Mouse (Mus musculus) limb, embryonic 13.5 days (tissue): ENCODE data around the gene Atxn1. TPM values are rescaled to one million over a fixed set of nuclear protein-coding genes. Genes with fewer than 3 reads are reported as not detected.

Source experiments
- ATAC-seq: fragments of 200-750 bp; cut with Nextera tagmentation; 2 replicates; pipeline ENCODE4 v1.8.0; 2017; ENCODE audit warnings: low read depth, moderate number of reproducible peaks, moderate TSS enrichment; ENCODE audit not compliant: low FRiP score
- H3K27ac ChIP-seq: fragments of 300-500 bp; sonication (generic); 2 replicates; pipeline ENCODE4 v1.5.1; 2015; ENCODE audit warnings: inconsistent platforms, mild to moderate bottlenecking, moderate library complexity
- H3K27me3 ChIP-seq: fragments of 300-500 bp; sonication (generic); 2 replicates; pipeline ENCODE4 v1.6.1; 2015; ENCODE audit warnings: mild to moderate bottlenecking, inconsistent platforms
- H3K36me3 ChIP-seq: fragments of 300-500 bp; sonication (generic); 2 replicates; pipeline ENCODE4 v1.6.1; 2015; ENCODE audit warnings: inconsistent platforms, mild to moderate bottlenecking, moderate library complexity
- H3K4me1 ChIP-seq: fragments of 300-500 bp; sonication (generic); 2 replicates; pipeline ENCODE4 v1.6.1; 2015; ENCODE audit warnings: inconsistent platforms
- H3K4me2 ChIP-seq: fragments of 300-500 bp; sonication (generic); replicated peaks from 2 replicates; pipeline ENCODE4 v1.6.1; 2015; ENCODE audit warnings: inconsistent platforms, mild to moderate bottlenecking, moderate library complexity
- H3K4me3 ChIP-seq: fragments of 300-500 bp; sonication (generic); 2 replicates; pipeline ENCODE4 v1.5.1; 2015; ENCODE audit warnings: moderate library complexity, mild to moderate bottlenecking, inconsistent platforms
- H3K9ac ChIP-seq: fragments of 300-500 bp; sonication (generic); 2 replicates; pipeline ENCODE4 v1.6.1; 2015; ENCODE audit warnings: mild to moderate bottlenecking, inconsistent platforms
- H3K9me3 ChIP-seq: fragments of 300-500 bp; sonication (generic); 2 replicates; pipeline ENCODE4 v1.6.1; 2016; ENCODE audit warnings: inconsistent platforms
- WGBS: fragments of 180-500 bp; shearing (Covaris S2); methylation state at CpG from one replicate; pipeline ENCODE4 v1.1.7; 2015; 5-methylcytosine and 5-hydroxymethylcytosine counted together
- polyA plus RNA-seq: library from polyadenylated mRNA; unstranded; fragments of >200 nt; fragmentation: Nextera tagmentation; extraction: Ambion mirVana; gene quantifications from 2 replicates; pipeline ENCODE4 v1.2.1, GENCODE M21; 2015

The Atxn1 gene
- polyA plus RNA-seq, 1 experiment from 2014 or later = 6.0 TPM

GRCm38 (mm10) chr13:45633918-45634317 lies 330.9 kb downstream of the Atxn1 start:
- no peak overlapping the region; the same call in 1 of the 2 replicates for H3K27ac ChIP-seq
- H3K27me3 ChIP-seq = no peaks in the 10 kb centered on the region
- H3K4me3 ChIP-seq = no peak overlapping the region
- H3K36me3 ChIP-seq = no peaks in the 10 kb centered on the region
- ATAC-seq = no peak
- no peak overlapping the region for H3K9ac ChIP-seq
- H3K9me3 ChIP-seq = no peaks in the 10 kb centered on the region
- no peak overlapping the region for H3K4me2 ChIP-seq
- H3K4me1 ChIP-seq = peaks cover 8% of the 10 kb centered on the region

GRCm38 (mm10) chr13:45632133-45632532 lies 332.7 kb downstream of the Atxn1 start:
- Histone ChIP-seq H3K4me3 (no peak overlapping the region), H3K27ac (no peak overlapping the region), H3K9me3 (no peaks in the 10 kb centered on the region), H3K27me3 (no peaks in the 10 kb centered on the region), H3K4me2 (no peak overlapping the region), H3K4me1 (peaks cover 14% of the 10 kb centered on the region), H3K9ac (no peak overlapping the region), H3K36me3 (no peaks in the 10 kb centered on the region)
- no peak for ATAC-seq
- WGBS = 81% methylated on average over 3 of the region's 3 CpGs

DNA sequence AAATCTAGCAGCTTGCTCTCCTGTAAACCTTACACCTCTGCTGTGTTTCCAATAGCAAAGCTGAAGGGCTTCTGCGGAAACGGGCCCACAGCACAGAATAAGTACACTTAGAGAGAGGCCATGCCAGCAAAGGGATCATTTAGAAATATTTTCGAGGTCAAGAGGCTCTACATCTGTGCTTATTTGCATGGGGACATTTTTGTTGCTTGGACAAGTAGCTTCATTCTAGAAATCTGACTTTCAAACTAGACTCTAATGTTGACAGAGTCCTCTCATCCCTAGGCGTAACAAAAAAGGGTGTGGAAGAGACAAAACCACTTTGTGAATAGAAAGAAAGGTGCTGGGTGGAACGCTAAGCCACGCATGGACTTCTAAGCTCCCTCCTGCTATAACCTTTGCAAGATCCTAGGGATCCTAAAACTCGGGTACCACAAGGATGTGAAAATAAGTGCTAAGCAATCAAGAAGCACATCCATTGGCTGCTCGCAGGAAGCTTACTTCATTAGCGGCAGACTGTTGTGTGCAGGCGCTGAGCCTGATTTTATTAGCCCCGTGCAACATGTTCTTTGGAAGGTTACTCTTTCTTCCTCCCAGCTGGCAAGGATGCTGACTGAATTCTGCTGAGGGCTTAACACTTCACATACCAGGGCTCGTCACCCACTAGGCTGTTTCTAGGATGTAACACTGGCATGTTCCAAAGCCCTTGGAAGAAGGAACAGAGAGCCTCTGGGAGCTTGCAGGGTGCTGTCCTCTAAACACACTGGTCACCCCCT lies 334.1 kb downstream of the Atxn1 start:
- no peaks in the 10 kb centered on the region for H3K36me3 ChIP-seq
- H3K9ac ChIP-seq = no peak overlapping the region
- H3K4me3 ChIP-seq = no peak overlapping the region
- no peak for ATAC-seq
- no peaks in the 10 kb centered on the region for H3K9me3 ChIP-seq
- H3K4me1 ChIP-seq = peaks cover 14% of the 10 kb centered on the region
- no peak overlapping the region for H3K27ac ChIP-seq
- WGBS = 51% methylated on average over 12 of the region's 12 CpGs
- H3K4me2 ChIP-seq = no peak overlapping the region
- H3K27me3 ChIP-seq = no peaks in the 10 kb centered on the region

- WGBS = 78% methylated on average over 1 of the region's 1 CpGs
- H3K4me1 ChIP-seq = peaks cover 14% of the 10 kb centered on the region
- H3K9ac ChIP-seq = no peak overlapping the region
- no peak overlapping the region for H3K27ac ChIP-seq
- ATAC-seq = no peak
- no peaks in the 10 kb centered on the region for H3K27me3 ChIP-seq
- H3K9me3 ChIP-seq = no peaks in the 10 kb centered on the region
- no peak overlapping the region for H3K4me2 ChIP-seq
- H3K36me3 ChIP-seq = no peaks in the 10 kb centered on the region
- H3K4me3 ChIP-seq = no peak overlapping the region
These were observed 335.1 kb downstream of the Atxn1 start for GRCm38 (mm10) chr13:45629750-45630149.

- H3K4me2 ChIP-seq = no peak overlapping the region
- WGBS = 71% methylated on average over 8 of the region's 8 CpGs
These were observed 336.5 kb downstream of the Atxn1 start for GRCm38 (mm10) chr13:45628341-45628740.

GRCm38 (mm10) chr13:45627206-45627751 lies 337.5 kb downstream of the Atxn1 start:
- Histone ChIP-seq H3K4me2 (no peak overlapping the region), H3K27me3 (no peaks in the 10 kb centered on the region), H3K9me3 (no peaks in the 10 kb centered on the region), H3K4me1 (peaks cover 14% of the 10 kb centered on the region), H3K9ac (no peak overlapping the region), H3K4me3 (no peak overlapping the region), H3K27ac (no peak overlapping the region), H3K36me3 (no peaks in the 10 kb centered on the region)
- ATAC-seq = no peak
- 72% methylated on average over 8 of the region's 8 CpGs for WGBS

More at GRCm38 (mm10) chr13:45628341-45628740, 336.5 kb downstream of the Atxn1 start:
- Histone ChIP-seq H3K27me3 (no peaks in the 10 kb centered on the region), H3K27ac (no peak overlapping the region), H3K4me1 (peaks cover 14% of the 10 kb centered on the region), H3K9ac (no peak overlapping the region), H3K36me3 (no peaks in the 10 kb centered on the region), H3K9me3 (no peaks in the 10 kb centered on the region), H3K4me3 (no peak overlapping the region)
- no peak for ATAC-seq

GRCm38 (mm10) chr13:45625740-45626139 lies 339.1 kb downstream of the Atxn1 start:
- H3K4me1 ChIP-seq = peaks cover 7% of the 10 kb centered on the region
- H3K27ac ChIP-seq = no peak overlapping the region
- no peak overlapping the region for H3K4me3 ChIP-seq
- WGBS = 94% methylated on average over 5 of the region's 5 CpGs
- no peaks in the 10 kb centered on the region for H3K9me3 ChIP-seq
- H3K4me2 ChIP-seq = no peak overlapping the region
- no peaks in the 10 kb centered on the region for H3K27me3 ChIP-seq
- H3K36me3 ChIP-seq = no peaks in the 10 kb centered on the region
- ATAC-seq = no peak
- no peak overlapping the region for H3K9ac ChIP-seq

GRCm38 (mm10) chr13:45623846-45624245 lies 341.0 kb downstream of the Atxn1 start:
- no peak overlapping the region for H3K9ac ChIP-seq
- peaks cover 7% of the 10 kb centered on the region; the same call in 1 of the 2 replicates for H3K4me1 ChIP-seq
- no peak for ATAC-seq
- H3K4me3 ChIP-seq = no peak overlapping the region
- WGBS = 65% methylated on average over 1 of the region's 1 CpGs
- H3K9me3 ChIP-seq = no peaks in the 10 kb centered on the region
- no peak overlapping the region for H3K4me2 ChIP-seq
- H3K27ac ChIP-seq = no peak overlapping the region
- no peaks in the 10 kb centered on the region for H3K27me3 ChIP-seq
- H3K36me3 ChIP-seq = no peaks in the 10 kb centered on the region

GRCm38 (mm10) chr13:45622871-45623546 lies 341.8 kb downstream of the Atxn1 start:
- Histone ChIP-seq H3K9me3 (no peaks in the 10 kb centered on the region), H3K27ac (no peak overlapping the region), H3K27me3 (no peaks in the 10 kb centered on the region), H3K4me3 (no peak overlapping the region), H3K4me2 (no peak overlapping the region), H3K36me3 (no peaks in the 10 kb centered on the region), H3K4me1 (0 out of 2 replicates have a peak, but pooled peaks cover 3% of the 10 kb centered on the region), H3K9ac (no peak overlapping the region)
- 91% methylated on average over 4 of the region's 4 CpGs for WGBS
- no peak for ATAC-seq

DNA sequence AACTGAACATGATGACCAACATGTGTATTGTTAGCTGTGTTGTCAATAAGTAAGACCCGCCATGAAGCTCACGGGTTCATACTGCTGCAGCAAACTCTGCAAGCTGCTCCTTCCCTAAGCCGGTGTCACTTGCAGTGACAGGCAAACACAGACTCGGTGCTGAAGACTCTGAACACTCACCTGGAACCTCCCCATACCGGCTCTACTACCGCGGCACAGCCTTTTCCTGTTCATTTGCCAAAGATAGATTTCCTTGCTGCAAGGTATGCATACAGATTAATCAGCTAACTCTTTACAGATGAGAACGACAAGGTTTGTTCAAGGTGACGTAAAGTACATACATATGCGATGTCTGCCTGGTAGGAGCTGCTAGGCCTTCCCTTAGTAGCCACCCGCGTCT lies 344.1 kb downstream of the Atxn1 start:
- Histone ChIP-seq H3K27ac (no peak overlapping the region), H3K4me1 (no peaks in the 10 kb centered on the region), H3K9me3 (no peaks in the 10 kb centered on the region), H3K4me3 (no peak overlapping the region), H3K4me2 (no peak overlapping the region), H3K36me3 (no peaks in the 10 kb centered on the region), H3K27me3 (no peaks in the 10 kb centered on the region), H3K9ac (no peak overlapping the region)
- 84% methylated on average over 12 of the region's 12 CpGs for WGBS
- ATAC-seq = no peak

DNA sequence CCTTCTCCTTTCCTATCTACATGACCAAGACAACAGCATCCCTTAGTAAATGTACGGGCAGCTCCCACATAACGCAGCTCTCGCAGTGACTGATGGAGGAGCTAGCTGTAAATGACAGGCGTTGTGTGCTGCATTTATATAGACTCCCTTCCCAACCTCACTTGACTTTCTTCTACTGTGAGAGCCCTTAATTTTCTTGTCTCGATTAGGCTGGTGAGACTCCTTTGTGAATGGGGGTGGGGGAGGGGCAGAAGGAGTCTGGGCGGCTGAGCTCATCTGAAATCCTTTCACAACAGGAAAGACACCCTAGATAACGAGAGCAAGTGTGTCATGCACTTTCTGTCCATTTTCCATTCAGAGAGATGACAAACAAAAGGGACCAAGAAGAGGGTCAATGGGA lies 344.5 kb downstream of the Atxn1 start:
- no peak overlapping the region for H3K4me2 ChIP-seq
- H3K4me1 ChIP-seq = no peaks in the 10 kb centered on the region
- no peak overlapping the region for H3K27ac ChIP-seq
- H3K9ac ChIP-seq = no peak overlapping the region
- ATAC-seq = no peak
- H3K27me3 ChIP-seq = no peaks in the 10 kb centered on the region
- no peaks in the 10 kb centered on the region for H3K9me3 ChIP-seq
- no peaks in the 10 kb centered on the region for H3K36me3 ChIP-seq
- WGBS = 80% methylated on average over 7 of the region's 7 CpGs
- no peak overlapping the region for H3K4me3 ChIP-seq

DNA sequence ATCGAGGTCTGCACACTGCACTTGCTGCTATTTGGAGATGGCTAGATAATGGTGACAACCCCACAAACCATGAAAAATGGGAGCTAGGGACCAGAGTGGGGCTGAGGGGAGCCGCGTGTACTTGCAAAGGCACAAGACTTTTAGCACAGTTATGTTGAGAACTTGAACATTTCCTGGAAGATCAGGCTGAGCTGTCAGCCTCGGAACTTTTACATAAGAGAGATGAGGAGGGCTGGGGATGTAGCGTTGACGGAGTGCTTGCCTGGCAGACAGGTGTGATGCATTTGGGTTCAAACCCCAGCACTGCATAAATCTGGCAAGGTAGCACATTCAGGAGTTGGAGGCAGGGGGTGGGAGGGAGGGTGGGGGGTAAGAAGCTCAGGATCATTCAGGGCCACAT lies 346.8 kb downstream of the Atxn1 start:
- no peaks in the 10 kb centered on the region for H3K27me3 ChIP-seq
- no peaks in the 10 kb centered on the region for H3K36me3 ChIP-seq
- no peak overlapping the region for H3K9ac ChIP-seq
- no peak for ATAC-seq
- H3K27ac ChIP-seq = no peak overlapping the region
- no peaks in the 10 kb centered on the region for H3K9me3 ChIP-seq
- H3K4me2 ChIP-seq = no peak overlapping the region
- no peaks in the 10 kb centered on the region for H3K4me1 ChIP-seq
- no peak overlapping the region for H3K4me3 ChIP-seq
- WGBS = 76% methylated on average over 6 of the region's 6 CpGs
